Comparison of ENCODE assay signal across 7 mouse cellular contexts in the genomic region with DNA sequence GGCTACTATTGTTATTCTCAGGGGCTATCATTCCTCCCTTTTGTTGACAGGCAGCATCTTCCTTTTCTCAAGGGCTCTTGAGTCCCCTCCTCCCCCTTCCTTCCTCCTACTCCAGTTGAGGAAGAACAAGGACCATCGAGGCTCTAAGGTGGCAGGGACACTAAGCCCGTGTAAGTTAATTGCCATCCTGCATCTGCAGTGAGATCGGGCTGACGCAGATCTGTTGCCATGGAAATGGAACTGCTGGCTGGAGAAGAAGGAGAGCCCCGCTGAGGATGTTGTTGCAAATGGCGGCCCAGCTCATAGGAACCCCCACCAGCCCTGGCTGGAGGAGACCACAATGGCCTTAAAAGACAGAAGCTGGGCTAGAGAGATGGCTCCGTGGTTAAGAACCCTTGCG. TPM values are rescaled to one million over a fixed set of nuclear protein-coding genes. Genes with fewer than 3 reads are reported as not detected.
A peak's percentile ranks its signal among the peaks of the same experiment; 100 is the strongest.
DNase-seq lines count a peak whose midpoint lies in the region; ATAC-seq lines count a peak whose summit lies in the region.

No protein-coding gene starts in this region.

- DNase-seq in brain, adult 2 months (ENCODE audit: low read depth, low spot score), result peak; percentile 88
- DNase-seq in embryonic facial prominence, embryonic 10.5 days (ENCODE audit: low spot score), result peak; percentile 42
- DNase-seq in hindbrain, embryonic 14.5 days (ENCODE audit: low spot score), result peak; percentile 62
- no peak for DNase-seq in cerebellum, adult 11-12 months
- no peak for DNase-seq in layer of hippocampus, postnatal 36 days
- no peak for DNase-seq in cerebellum, adult 9-10 months

- 7% methylated on average over 8 of the region's 8 CpGs for WGBS in embryonic facial prominence, embryonic 10.5 days
- WGBS in hindbrain, embryonic 14.5 days, result 6% methylated on average over 8 of the region's 8 CpGs
- 12% methylated on average over 8 of the region's 8 CpGs for WGBS in neural tube, embryonic 12.5 days

- peak overlapping the region; percentile 52 for H3K4me2 ChIP-seq in hindbrain, embryonic 14.5 days (replicated peaks)
- peak overlapping the region; percentile 14 for H3K4me2 ChIP-seq in neural tube, embryonic 12.5 days (replicated peaks)

- H3K4me3 ChIP-seq in embryonic facial prominence, embryonic 10.5 days, result no peak overlapping the region
- 0 out of 2 replicates have a peak overlapping the region, but pooled peaks have one; percentile 5 for H3K4me3 ChIP-seq in hindbrain, embryonic 14.5 days (replicated peaks; ENCODE audit: low read length)
- H3K4me3 ChIP-seq in neural tube, embryonic 12.5 days, result no peak overlapping the region

- H3K9me3 ChIP-seq in embryonic facial prominence, embryonic 10.5 days, result no peaks in the 10 kb centered on the region
- no peaks in the 10 kb centered on the region for H3K9me3 ChIP-seq in hindbrain, embryonic 14.5 days (ENCODE audit: control insufficient read depth, low read length)
- no peaks in the 10 kb centered on the region for H3K9me3 ChIP-seq in neural tube, embryonic 12.5 days

- H3K4me1 ChIP-seq in embryonic facial prominence, embryonic 10.5 days, result peaks cover 19% of the 10 kb centered on the region
- H3K4me1 ChIP-seq in hindbrain, embryonic 14.5 days (replicated peaks; ENCODE audit: control insufficient read depth, insufficient read depth, low read length), result peaks cover 23% of the 10 kb centered on the region
- 0 out of 2 replicates have a peak, but pooled peaks cover 8% of the 10 kb centered on the region for H3K4me1 ChIP-seq in neural tube, embryonic 12.5 days

- no peak overlapping the region; the same call in 1 of the 2 replicates for H3K27ac ChIP-seq in embryonic facial prominence, embryonic 10.5 days (replicated peaks)
- H3K27ac ChIP-seq in hindbrain, embryonic 14.5 days, result peak overlapping the region; percentile 81
- no peak overlapping the region for H3K27ac ChIP-seq in neural tube, embryonic 12.5 days

- H3K36me3 ChIP-seq in embryonic facial prominence, embryonic 10.5 days (replicated peaks), result no peaks in the 10 kb centered on the region
- peaks cover 19% of the 10 kb centered on the region for H3K36me3 ChIP-seq in hindbrain, embryonic 14.5 days (replicated peaks; ENCODE audit: control insufficient read depth, insufficient read depth)
- H3K36me3 ChIP-seq in neural tube, embryonic 12.5 days, result no peaks in the 10 kb centered on the region

- H3K27me3 ChIP-seq in embryonic facial prominence, embryonic 10.5 days (replicated peaks; ENCODE audit: low read depth, poor library complexity, severe bottlenecking), result peaks cover 60% of the 10 kb centered on the region
- no peaks in the 10 kb centered on the region for H3K27me3 ChIP-seq in hindbrain, embryonic 14.5 days (ENCODE audit: control insufficient read depth, insufficient read depth, low read length)
- peaks cover 15% of the 10 kb centered on the region for H3K27me3 ChIP-seq in neural tube, embryonic 12.5 days (replicated peaks)

- peak overlapping the region; percentile 18 for H3K9ac ChIP-seq in hindbrain, embryonic 14.5 days
- no peak overlapping the region for H3K9ac ChIP-seq in neural tube, embryonic 12.5 days

- 0 out of 2 replicates have a peak, but pooled peaks have one; percentile 18 for ATAC-seq in hindbrain, embryonic 14.5 days (ENCODE audit: low FRiP score)
- ATAC-seq in neural tube, embryonic 12.5 days (ENCODE audit: low FRiP score, low read depth), result peak; percentile 12; the same call in 1 of the 2 replicates

RNA-seq across cellular contexts. Expression of gene Tmem130, which starts 3.2 kb away (rescaled TPM):
- 0.80 and 1.9 TPM in 2 replicates for polyA plus RNA-seq in embryonic facial prominence, embryonic 10.5 days (2016; fragmentation: Nextera tagmentation; extraction: Ambion mirVana)
- polyA plus RNA-seq in hindbrain, embryonic 14.5 days (2014; fragmentation: Nextera tagmentation; extraction: Ambion mirVana), result 338 and 386 TPM in 2 replicates
- polyA plus RNA-seq in neural tube, embryonic 12.5 days (2016; fragmentation: Nextera tagmentation; extraction: Ambion mirVana), result 75.9 and 76.6 TPM in 2 replicates
- total RNA-seq in layer of hippocampus, postnatal 36 days (2021), result 100 to 1,000 TPM; 126 to 139 TPM

RNA-seq across cellular contexts. Expression of gene Trrap, which starts 9.1 kb away (rescaled TPM):
- 82.9 and 85.2 TPM in 2 replicates for polyA plus RNA-seq in embryonic facial prominence, embryonic 10.5 days (2016; fragmentation: Nextera tagmentation; extraction: Ambion mirVana)
- polyA plus RNA-seq in hindbrain, embryonic 14.5 days (2014; fragmentation: Nextera tagmentation; extraction: Ambion mirVana), result 75.9 and 86.6 TPM in 2 replicates
- 86.2 and 92.2 TPM in 2 replicates for polyA plus RNA-seq in neural tube, embryonic 12.5 days (2016; fragmentation: Nextera tagmentation; extraction: Ambion mirVana)
- 100 to 1,000 TPM; 160 to 181 TPM for total RNA-seq in layer of hippocampus, postnatal 36 days (2021)

Comparison
In these comparisons a context has a peak if more than half of its experiments do, and no peak if none do; other contexts are left out.
1. DNase-seq: peak in brain, adult 2 months (single experiment), embryonic facial prominence, embryonic 10.5 days (single experiment) and hindbrain, embryonic 14.5 days (single experiment); none in cerebellum, adult 11-12 months (single experiment), layer of hippocampus, postnatal 36 days (0 of 2) and cerebellum, adult 9-10 months (single experiment).
2. RNA of gene Tmem130, which starts 3.2 kb away (polyA plus RNA-seq): 338 to 386 TPM in hindbrain, embryonic 14.5 days and 75.9 to 76.6 TPM in neural tube, embryonic 12.5 days; 0.80 to 1.9 TPM in embryonic facial prominence, embryonic 10.5 days; every median in the first group is over 10 times any median in the second.